Mouse (Mus musculus) lung, postnatal 4 days (tissue): ENCODE measurements at regions not wholly inside any gene's neighbourhood (a gene's known extent, or its start where the extent isn't known, plus 50 kb on each side); places are given as distances from the start of the nearest gene placed in this dataset.

Experiments
- DNase-seq, 2 experiments: peaks; one replicate each; pipeline ENCODE4 v3.0.0; 2021

GRCm38 (mm10) chr11:63502181-63502580 lies 373.4 kb downstream of the Pmp22 start:
- DNase-seq, result peak; percentile 42 to 69

- DNase-seq, result no peak
These were observed 378.6 kb downstream of the Pmp22 start for GRCm38 (mm10) chr11:63507387-63507786.

GRCm38 (mm10) chr11:63508727-63509126 lies 379.9 kb downstream of the Pmp22 start:
- no peak for DNase-seq

- peak; percentile 18 to 49 for DNase-seq
These were observed 381.8 kb downstream of the Pmp22 start for GRCm38 (mm10) chr11:63510611-63511010.

GRCm38 (mm10) chr11:63514615-63515014 lies 385.8 kb downstream of the Pmp22 start:
- no peak for DNase-seq

GRCm38 (mm10) chr11:63518847-63519246 lies 390.1 kb downstream of the Pmp22 start:
- peak; percentile 49 to 62 for DNase-seq

- DNase-seq, result no peak
These were observed 395.5 kb downstream of the Pmp22 start for GRCm38 (mm10) chr11:63524254-63524653.

- DNase-seq, result peak; percentile 10 to 28
These were observed 396.6 kb downstream of the Pmp22 start for GRCm38 (mm10) chr11:63525431-63525830.

GRCm38 (mm10) chr11:63525956-63526355 lies 396.1 kb downstream of the Hs3st3b1 start:
- no peak for DNase-seq

- DNase-seq, result no peak
These were observed 389.3 kb downstream of the Hs3st3b1 start for GRCm38 (mm10) chr11:63532752-63533151.

- DNase-seq, result no peak
These were observed 388.4 kb downstream of the Hs3st3b1 start for GRCm38 (mm10) chr11:63533555-63534200.

GRCm38 (mm10) chr11:63537693-63538092 lies 384.4 kb downstream of the Hs3st3b1 start:
- DNase-seq, result no peak

GRCm38 (mm10) chr11:63543971-63544696 lies 378.0 kb downstream of the Hs3st3b1 start:
- DNase-seq, result no peak

GRCm38 (mm10) chr11:63545516-63545915 lies 376.6 kb downstream of the Hs3st3b1 start:
- no peak for DNase-seq

- DNase-seq, result no peak
These were observed 361.6 kb downstream of the Hs3st3b1 start for GRCm38 (mm10) chr11:63560466-63560865.

- peak in 1 of 2 experiments; percentile 19 for DNase-seq
These were observed 359.4 kb downstream of the Hs3st3b1 start for GRCm38 (mm10) chr11:63562696-63563095.

- peak in 1 of 2 experiments; percentile 49 for DNase-seq
These were observed 356.4 kb downstream of the Hs3st3b1 start for GRCm38 (mm10) chr11:63565471-63566232.

- no peak for DNase-seq
These were observed 352.2 kb downstream of the Hs3st3b1 start for GRCm38 (mm10) chr11:63569785-63570479.

- no peak for DNase-seq
These were observed 351.4 kb downstream of the Hs3st3b1 start for GRCm38 (mm10) chr11:63570646-63571045.

GRCm38 (mm10) chr11:63573271-63573670 lies 348.8 kb downstream of the Hs3st3b1 start:
- no peak for DNase-seq

GRCm38 (mm10) chr11:63583321-63583720 lies 338.8 kb downstream of the Hs3st3b1 start:
- no peak for DNase-seq

- DNase-seq, result no peak
These were observed 336.7 kb downstream of the Hs3st3b1 start for GRCm38 (mm10) chr11:63585216-63585869.
